Mouse (Mus musculus) embryonic facial prominence, embryonic 10.5 days (tissue): ENCODE data around the gene Hdac5. TPM values are rescaled to one million over a fixed set of nuclear protein-coding genes. Genes with fewer than 3 reads are reported as not detected.
A peak's percentile ranks its signal among the peaks of the same experiment; 100 is the strongest.

Source experiments
- DNase-seq: peaks from one replicate; pipeline ENCODE4 v3.0.0-alpha.2; 2017; ENCODE audit warnings: low spot score
- H3K27ac ChIP-seq: fragments of 300-500 bp; sonication (generic); replicated peaks from 2 replicates; pipeline ENCODE4 v1.5.1; 2016; ENCODE audit warnings: mild to moderate bottlenecking
- H3K27me3 ChIP-seq: fragments of 300-500 bp; sonication (generic); replicated peaks from 2 replicates; pipeline ENCODE4 v1.6.1; 2016; ENCODE audit warnings: low read depth, mild to moderate bottlenecking; ENCODE audit not compliant: poor library complexity, severe bottlenecking
- H3K36me3 ChIP-seq: fragments of 300-500 bp; sonication (generic); replicated peaks from 2 replicates; pipeline ENCODE4 v1.6.1; 2016; ENCODE audit warnings: mild to moderate bottlenecking, moderate library complexity
- H3K4me1 ChIP-seq: fragments of 300-500 bp; sonication (generic); 2 replicates; pipeline ENCODE4 v1.6.1; 2016
- H3K4me3 ChIP-seq: fragments of 300-500 bp; sonication (generic); 2 replicates; pipeline ENCODE4 v1.5.1; 2016; ENCODE audit warnings: mild to moderate bottlenecking, moderate library complexity
- H3K9me3 ChIP-seq: fragments of 300-500 bp; sonication (generic); 2 replicates; pipeline ENCODE4 v1.6.1; 2016; ENCODE audit warnings: mild to moderate bottlenecking
- WGBS: fragments of 180-500 bp; shearing (Covaris S2); methylation state at CpG from one replicate; pipeline ENCODE4 v1.1.7; 2016; 5-methylcytosine and 5-hydroxymethylcytosine counted together
- polyA plus RNA-seq: library from polyadenylated mRNA; unstranded; fragments of >200 nt; fragmentation: Nextera tagmentation; extraction: Ambion mirVana; gene quantifications from 2 replicates; pipeline ENCODE4 v1.2.1, GENCODE M21; 2016

The Hdac5 gene
- polyA plus RNA-seq, 1 experiment from 2014 or later, result 52.9 TPM

DNA sequence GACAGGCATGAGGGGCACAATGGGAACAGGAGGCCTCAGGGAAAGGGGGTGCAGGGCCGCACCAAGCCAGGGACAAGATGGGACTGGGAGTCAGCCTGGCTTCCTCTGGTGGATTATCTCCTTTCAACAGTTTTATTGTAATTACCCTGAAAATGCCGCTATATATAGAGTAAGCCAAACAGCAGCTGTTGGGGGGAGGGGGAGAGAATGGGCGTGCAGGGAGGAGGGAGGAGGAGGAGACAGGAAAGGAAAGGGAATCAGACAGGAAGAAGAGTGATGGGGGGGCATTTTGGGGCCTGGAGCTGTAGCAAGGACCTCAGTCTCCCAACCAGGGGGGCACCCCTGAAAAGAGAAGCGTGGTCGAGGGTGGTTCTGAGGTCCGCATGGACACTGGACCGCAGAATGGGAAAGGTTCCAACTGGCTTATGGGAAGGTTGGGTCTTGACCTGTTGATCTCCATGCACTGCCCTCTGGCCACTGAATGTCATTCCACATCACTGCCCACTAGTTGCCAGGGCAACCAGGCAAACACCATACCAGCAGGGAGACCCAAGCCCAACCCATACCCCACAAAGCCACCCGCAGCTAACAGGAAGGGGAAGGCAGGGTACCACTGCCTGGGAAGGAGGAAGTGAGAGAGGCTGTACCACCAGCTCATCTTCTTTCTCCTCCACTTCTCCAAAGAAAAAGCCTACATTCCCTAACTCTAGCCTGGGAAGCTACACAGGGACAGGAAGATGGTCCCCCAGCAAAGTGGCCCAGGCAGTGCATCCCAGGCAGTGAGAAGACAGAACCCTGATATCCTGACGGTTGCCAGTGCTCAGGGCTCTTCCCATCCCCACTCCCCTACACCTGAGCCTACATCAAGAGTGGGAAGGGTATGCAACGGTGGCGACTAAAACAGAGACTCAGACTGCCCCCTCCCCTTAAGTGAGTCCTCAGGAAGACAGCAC, 21.9 kb downstream of the Hdac5 start:
- peak overlapping the region; percentile 69 for H3K27ac ChIP-seq
- 0 out of 2 replicates have a peak, but pooled peaks cover 12% of the 10 kb centered on the region for H3K27me3 ChIP-seq
- peak overlapping the region; percentile 30; the same call in 1 of the 2 replicates for H3K4me3 ChIP-seq
- 45% methylated on average over 11 of the region's 11 CpGs for WGBS
- H3K9me3 ChIP-seq, result no peaks in the 10 kb centered on the region
- DNase-seq, result peak; percentile 50
- H3K36me3 ChIP-seq, result peaks cover 40% of the 10 kb centered on the region
- peaks cover 60% of the 10 kb centered on the region for H3K4me1 ChIP-seq

DNA sequence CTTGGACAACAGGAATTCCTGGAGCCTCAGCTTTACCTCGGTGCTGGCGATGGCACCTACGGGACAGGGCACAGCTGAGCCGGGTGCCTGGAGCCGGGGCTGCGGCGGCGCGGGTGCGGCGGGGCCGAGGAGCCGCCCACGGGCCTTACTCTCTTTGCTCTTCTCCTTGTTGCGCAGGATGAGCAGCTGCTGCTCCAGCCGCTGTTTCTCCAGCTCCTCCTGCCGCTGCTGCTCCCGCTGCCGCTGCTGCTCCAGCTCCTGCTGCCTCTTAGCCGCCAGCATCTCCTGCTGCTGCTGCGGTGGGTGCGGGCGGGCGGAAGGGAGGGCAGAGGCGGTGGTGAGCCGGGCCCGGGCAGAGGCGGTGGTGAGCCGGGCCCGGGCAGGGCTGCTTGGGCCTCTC, 23.5 kb downstream of the Hdac5 start:
- H3K36me3 ChIP-seq, result peaks cover 55% of the 10 kb centered on the region
- DNase-seq, result peak; percentile 16
- H3K27me3 ChIP-seq, result 0 out of 2 replicates have a peak, but pooled peaks cover 12% of the 10 kb centered on the region
- no peak overlapping the region for H3K4me3 ChIP-seq
- H3K4me1 ChIP-seq, result peaks cover 58% of the 10 kb centered on the region
- H3K27ac ChIP-seq, result peak overlapping the region; percentile 49
- 71% methylated on average over 30 of the region's 30 CpGs for WGBS
- H3K9me3 ChIP-seq, result no peaks in the 10 kb centered on the region

DNA sequence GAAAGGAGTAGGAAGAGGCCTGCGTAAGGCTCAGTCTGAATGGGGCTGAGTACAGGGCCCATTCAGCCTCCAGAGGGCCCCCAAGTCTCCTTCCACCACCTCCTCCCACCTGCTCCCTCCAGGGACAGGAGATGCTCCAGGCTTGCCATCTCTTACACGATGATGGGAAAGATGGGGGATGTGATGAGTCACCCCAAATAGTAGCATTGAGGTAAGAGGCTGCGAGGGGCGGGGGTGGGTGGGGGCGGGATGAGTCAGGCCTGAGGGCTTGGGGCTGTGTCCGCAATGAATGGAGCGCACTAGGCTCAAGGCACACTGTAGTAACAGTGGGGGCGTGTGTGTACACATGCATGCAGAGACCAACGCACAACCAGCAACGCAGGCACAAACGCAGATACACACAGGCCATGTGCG, 28.6 kb downstream of the Hdac5 start:
- H3K4me3 ChIP-seq, result no peak overlapping the region
- 0 out of 2 replicates have a peak, but pooled peaks cover 5% of the 10 kb centered on the region for H3K27me3 ChIP-seq
- peaks cover 20% of the 10 kb centered on the region for H3K4me1 ChIP-seq
- no peak for DNase-seq
- H3K27ac ChIP-seq, result no peak overlapping the region
- H3K36me3 ChIP-seq, result peaks cover 99% of the 10 kb centered on the region
- 78% methylated on average over 12 of the region's 12 CpGs for WGBS
- no peaks in the 10 kb centered on the region for H3K9me3 ChIP-seq

DNA sequence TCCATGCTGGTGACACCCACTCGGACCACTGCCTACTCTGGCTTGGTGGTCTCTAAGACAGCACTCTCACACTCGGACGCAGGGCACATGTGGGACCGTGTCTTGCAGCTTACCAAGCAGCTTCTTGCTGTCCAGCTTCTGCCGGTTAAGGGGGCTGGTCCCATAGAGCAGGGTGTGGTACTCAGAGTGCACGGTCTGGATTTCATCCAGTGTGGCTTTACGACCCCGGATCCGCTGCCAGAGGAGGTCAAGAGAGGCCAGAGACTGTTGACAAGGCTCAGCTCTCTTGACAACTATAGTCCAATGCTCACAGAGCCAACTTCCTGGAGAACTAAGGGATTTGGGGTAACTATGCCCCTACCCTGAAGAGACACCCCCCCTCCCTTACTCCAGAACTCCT, 30.1 kb downstream of the Hdac5 start:
- 71% methylated on average over 9 of the region's 9 CpGs for WGBS
- Histone ChIP-seq H3K9me3 (no peaks in the 10 kb centered on the region), H3K4me1 (peaks cover 18% of the 10 kb centered on the region), H3K27ac (no peak overlapping the region), H3K4me3 (no peak overlapping the region), H3K27me3 (no peaks in the 10 kb centered on the region), H3K36me3 (peaks cover 99% of the 10 kb centered on the region)
- no peak for DNase-seq

DNA sequence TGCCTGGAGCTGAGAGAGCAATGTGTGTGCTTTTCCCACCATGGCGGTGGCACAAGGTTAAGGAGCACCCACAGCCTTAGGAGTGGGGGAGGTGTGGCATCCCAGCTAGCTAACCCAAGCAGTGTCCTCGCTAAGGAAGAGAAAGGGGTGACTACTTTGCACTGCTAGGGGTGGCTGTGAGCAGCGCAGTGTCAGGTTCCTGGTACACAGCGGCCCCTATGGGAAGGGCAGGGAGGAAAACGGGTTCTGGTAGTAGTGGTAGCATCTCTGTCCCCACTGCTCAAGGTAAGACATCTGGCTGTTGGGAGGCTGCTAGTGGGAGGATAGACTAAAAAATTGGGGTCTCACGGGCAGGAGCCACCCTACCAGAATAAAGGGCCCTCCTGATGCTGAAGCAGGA, 31.7 kb downstream of the Hdac5 start:
- H3K9me3 ChIP-seq, result no peaks in the 10 kb centered on the region
- H3K4me3 ChIP-seq, result no peak overlapping the region
- no peaks in the 10 kb centered on the region for H3K27me3 ChIP-seq
- H3K36me3 ChIP-seq, result peaks cover 99% of the 10 kb centered on the region
- WGBS, result 68% methylated on average over 6 of the region's 6 CpGs
- DNase-seq, result no peak
- no peak overlapping the region for H3K27ac ChIP-seq
- H3K4me1 ChIP-seq, result peaks cover 18% of the 10 kb centered on the region

DNA sequence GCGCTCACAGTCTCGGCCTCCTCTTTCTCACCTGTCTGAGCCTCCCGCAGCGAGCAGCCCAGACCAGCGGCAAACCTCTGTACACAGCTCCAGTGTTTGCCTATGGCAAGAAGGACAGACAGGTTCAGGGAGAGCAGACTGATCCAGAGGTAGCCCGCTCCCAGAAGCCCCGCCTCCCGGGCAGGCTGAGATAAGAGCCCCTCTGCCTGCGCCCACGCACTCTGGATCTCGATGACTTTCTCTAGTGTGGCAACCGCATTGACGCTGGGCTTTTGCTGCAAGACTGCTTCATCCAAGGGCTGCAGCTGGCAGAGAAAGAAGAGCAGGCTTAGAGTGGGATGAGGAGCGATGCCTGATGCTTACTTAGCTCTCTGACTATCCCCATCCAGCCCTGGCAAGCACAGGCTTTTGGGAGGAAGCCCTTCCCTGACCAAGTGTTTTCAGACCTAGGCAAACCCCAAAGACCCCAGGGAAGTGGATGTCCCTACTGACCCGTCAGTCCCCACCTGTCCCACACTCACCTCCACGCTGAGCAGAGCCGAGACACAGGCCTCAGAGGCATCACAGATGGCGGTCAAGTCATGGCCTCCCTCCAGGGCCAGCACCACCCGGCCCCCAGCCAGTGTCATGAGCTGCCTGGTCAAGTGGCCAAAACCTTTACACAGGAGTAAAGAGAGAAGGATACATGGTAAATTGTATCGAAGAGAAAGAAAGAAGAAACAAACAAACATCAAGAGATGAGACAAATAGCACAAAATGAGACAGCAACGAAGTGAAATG, 33.8 kb downstream of the Hdac5 start:
- Histone ChIP-seq H3K4me3 (no peak overlapping the region), H3K9me3 (no peaks in the 10 kb centered on the region), H3K36me3 (peaks cover 96% of the 10 kb centered on the region), H3K4me1 (peaks cover 12% of the 10 kb centered on the region), H3K27ac (no peak overlapping the region), H3K27me3 (no peaks in the 10 kb centered on the region)
- WGBS, result 84% methylated on average over 21 of the region's 21 CpGs
- no peak for DNase-seq

DNA sequence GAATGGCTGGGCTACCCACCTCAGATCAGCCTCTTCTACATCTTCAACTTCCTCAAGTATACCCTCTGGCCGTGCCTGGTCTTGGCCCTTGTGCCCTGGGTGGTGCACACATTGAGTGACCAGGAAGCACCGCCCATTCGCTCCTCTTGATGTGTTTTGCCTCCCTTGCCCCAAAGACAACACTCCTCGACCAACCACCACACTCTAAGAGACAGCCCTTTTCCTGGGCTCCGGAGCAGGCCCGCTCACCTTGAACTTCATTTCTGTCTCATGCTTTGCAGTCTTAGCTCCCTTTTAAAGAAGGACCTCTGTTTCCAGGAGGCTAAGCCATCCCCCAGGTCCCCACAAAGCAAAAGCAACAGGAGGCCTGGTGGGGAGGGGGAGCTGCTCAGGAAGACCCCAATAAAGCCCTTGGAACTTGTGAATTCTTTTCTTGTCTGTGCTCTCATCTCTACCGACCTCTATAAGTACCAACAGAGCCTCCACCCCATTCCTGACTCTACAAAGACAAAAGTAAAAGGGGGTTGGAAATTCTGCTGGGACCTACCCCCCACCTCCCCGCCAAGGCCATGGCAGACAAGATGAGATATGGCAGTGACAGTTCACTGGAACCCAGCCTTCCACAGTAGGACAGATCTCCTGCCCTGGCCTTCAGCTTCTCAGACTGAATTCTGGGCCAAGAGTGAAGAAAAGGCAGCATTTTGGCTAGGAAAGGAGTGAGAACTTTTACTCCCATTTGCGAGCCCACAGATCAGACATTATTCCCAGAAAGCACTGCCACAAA, 36.1 kb downstream of the Hdac5 start:
- 87% methylated on average over 9 of the region's 9 CpGs for WGBS
- Histone ChIP-seq H3K4me3 (no peak overlapping the region), H3K27me3 (no peaks in the 10 kb centered on the region), H3K9me3 (no peaks in the 10 kb centered on the region), H3K4me1 (peaks cover 26% of the 10 kb centered on the region), H3K27ac (no peak overlapping the region), H3K36me3 (peaks cover 72% of the 10 kb centered on the region)
- no peak for DNase-seq

DNA sequence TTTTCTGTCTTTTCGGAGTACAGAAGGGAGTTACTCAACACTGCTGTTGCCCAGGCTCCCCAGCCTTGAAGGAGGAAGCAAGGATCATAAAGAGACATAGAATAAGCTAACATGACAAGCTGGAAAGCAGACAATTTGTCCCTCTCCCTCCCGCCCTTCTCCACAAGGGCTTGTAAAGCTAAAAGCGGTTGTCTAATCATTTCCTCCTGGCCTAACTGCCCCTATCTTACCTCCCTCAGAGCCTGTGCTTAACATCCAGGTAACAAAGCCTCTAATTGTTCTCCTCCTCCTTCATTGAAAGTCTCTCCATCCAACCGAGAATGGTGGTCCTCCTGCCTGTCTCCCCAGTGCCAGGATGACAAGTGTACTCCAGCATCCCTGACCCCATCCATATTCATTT, 39.1 kb downstream of the Hdac5 start:
- Histone ChIP-seq H3K4me1 (peaks cover 27% of the 10 kb centered on the region), H3K27me3 (no peaks in the 10 kb centered on the region), H3K4me3 (peak overlapping the region; percentile 76), H3K27ac (peak overlapping the region; percentile 19), H3K9me3 (no peaks in the 10 kb centered on the region), H3K36me3 (peaks cover 42% of the 10 kb centered on the region)
- 35% methylated on average over 4 of the region's 4 CpGs for WGBS
- DNase-seq, result no peak

DNA sequence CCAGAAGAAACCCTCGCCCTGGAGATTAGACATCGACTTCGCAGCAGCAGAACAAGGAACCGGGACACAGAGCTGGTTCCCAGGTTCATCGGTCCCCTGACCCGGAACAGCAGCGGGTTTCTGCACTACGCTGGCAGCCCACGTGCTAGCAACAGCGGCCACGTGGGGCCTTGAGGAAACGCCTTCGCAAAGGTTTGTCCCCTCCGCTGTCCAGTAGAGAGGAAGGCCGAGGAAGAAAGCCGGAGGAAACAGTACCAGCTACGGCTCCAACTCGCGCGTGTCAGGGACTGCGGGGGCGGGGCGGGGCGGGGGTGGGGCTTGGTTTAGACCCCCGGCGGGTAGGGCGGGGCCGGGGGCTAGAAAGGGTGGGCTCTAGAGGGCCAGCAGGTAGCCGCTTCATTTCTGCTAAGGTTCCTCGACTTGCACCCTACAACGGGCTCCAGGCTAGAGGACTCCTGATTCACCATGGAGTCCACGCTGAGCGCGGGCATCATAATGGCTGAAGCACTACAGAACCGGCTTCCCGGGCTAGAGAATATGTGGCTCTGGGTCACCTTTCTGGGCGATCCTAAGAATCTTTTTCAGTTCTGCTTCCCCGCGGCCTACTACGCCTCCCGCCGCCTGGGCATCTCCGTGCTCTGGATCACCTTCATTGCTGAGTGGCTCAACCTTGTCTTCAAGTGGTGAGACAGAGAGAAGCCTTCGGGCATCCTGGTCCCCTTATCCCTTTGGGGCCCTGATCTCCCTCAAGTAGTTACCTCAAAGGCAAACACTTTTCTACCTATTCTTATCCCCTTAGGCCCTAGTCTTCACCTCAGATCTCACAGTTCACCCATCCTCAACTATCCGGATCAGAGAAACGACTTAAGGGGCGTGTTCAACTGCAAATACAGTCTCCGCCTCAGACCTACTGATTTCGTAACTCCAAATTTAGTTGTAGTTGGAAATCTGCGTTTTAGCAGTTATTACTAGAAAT, 40.2 kb downstream of the Hdac5 start, which contains the start of gene G6pc3:
Gene G6pc3 (plus strand): TSS at position 160 of the 976 bp plus-strand sequence.
- Histone ChIP-seq H3K4me3 (peak within 1 kb of the TSS; percentile 76), H3K36me3 (peaks cover 31% of the 10 kb centered on the region), H3K27me3 (no peaks in the 10 kb centered on the region), H3K4me1 (peaks cover 33% of the 10 kb centered on the region), H3K27ac (peak within 1 kb of the TSS; percentile 85), H3K9me3 (no peaks in the 10 kb centered on the region)
- WGBS, result 3% methylated on average over 50 of the region's 50 CpGs
- DNase-seq, result peak; percentile 91

DNA sequence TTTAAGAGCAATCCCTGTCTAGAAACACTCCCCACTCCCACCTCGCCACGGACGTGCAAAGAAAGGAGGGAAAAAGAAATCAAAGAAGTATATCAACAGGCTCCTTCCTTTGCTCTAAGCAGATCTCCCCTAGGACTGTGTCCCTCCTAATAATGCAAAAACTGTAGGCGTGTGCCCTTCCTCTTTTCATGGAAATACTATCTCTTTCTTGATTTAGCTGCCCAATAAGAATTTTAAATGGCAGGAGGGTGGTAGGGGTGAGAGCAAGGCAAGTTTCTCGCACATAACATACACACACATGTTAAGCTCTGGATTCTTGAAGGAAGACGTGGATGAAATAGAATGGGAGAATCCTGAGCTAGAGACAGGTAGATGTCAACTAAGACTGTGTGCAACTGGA, 41.0 kb downstream of the Hdac5 start:
- H3K4me3 ChIP-seq, result peak overlapping the region; percentile 76
- H3K4me1 ChIP-seq, result peaks cover 36% of the 10 kb centered on the region
- 70% methylated on average over 6 of the region's 6 CpGs for WGBS
- peaks cover 24% of the 10 kb centered on the region for H3K36me3 ChIP-seq
- H3K27ac ChIP-seq, result peak overlapping the region; percentile 85
- DNase-seq, result no peak
- no peaks in the 10 kb centered on the region for H3K9me3 ChIP-seq
- H3K27me3 ChIP-seq, result no peaks in the 10 kb centered on the region

DNA sequence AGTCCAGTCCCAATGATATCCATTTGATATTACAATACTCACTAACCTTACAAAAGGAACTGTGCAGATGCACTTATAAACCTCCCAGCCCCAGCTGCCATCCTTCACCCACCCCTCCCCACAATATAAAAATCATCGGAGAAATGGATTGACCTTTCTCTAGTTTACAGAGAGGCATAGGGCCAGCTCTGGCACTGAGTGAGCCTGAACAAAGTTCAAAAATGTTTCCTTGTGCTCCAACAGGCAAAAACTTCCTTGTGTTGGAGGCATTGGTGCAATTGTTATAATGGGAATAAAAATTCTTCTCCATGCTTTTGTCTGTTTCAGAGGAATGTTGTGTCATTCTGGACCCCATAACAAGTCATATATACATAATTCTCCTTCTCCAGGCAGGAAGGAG, 43.7 kb downstream of the Hdac5 start:
- Histone ChIP-seq H3K27ac (no peak overlapping the region), H3K4me3 (no peak overlapping the region), H3K27me3 (no peaks in the 10 kb centered on the region), H3K4me1 (peaks cover 44% of the 10 kb centered on the region), H3K9me3 (no peaks in the 10 kb centered on the region), H3K36me3 (peaks cover 19% of the 10 kb centered on the region)
- DNase-seq, result no peak
- WGBS, result 83% methylated on average over 1 of the region's 1 CpGs
